Mouse (Mus musculus) E14TG2a.4 (cell line): ENCODE results near the gene Gm6871.
"Not testable (repeated sequence)": the region's sequence is repeated elsewhere in the genome, so short reads cannot be mapped to it uniquely, and the experiment has no call there.

Experiments used
- H3K27me3 ChIP-seq: 2 replicates; pipeline ENCODE4 v1.6.1; 2014; ENCODE audit warnings: low read length, control low read depth; ENCODE audit not compliant: insufficient read depth
- H3K36me3 ChIP-seq: 2 replicates; pipeline ENCODE4 v1.6.1; 2014; ENCODE audit warnings: low read length, control low read depth; ENCODE audit not compliant: insufficient read depth
- H3K4me1 ChIP-seq: replicated peaks from 2 replicates; pipeline ENCODE4 v1.6.1; 2014; ENCODE audit warnings: low read depth, low read length, control low read depth
- H3K4me3 ChIP-seq: replicated peaks from 2 replicates; pipeline ENCODE4 v1.5.1; 2014; ENCODE audit warnings: mild to moderate bottlenecking, low read length
- H3K9me3 ChIP-seq: 2 replicates; pipeline ENCODE4 v1.6.1; 2014; ENCODE audit warnings: low read length, control low read depth
- CTCF ChIP-seq: conservative IDR thresholded peaks from 2 replicates; pipeline ENCODE4 v1.5.1; 2014; ENCODE audit warnings: low read length
- NANOG ChIP-seq: IDR thresholded peaks from 2 replicates; pipeline ENCODE4 v1.6.1; 2014; ENCODE audit warnings: borderline replicate concordance, low read length, mixed read lengths
- POU5F1 ChIP-seq: IDR thresholded peaks from 2 replicates; pipeline ENCODE4 v1.6.1; 2014; ENCODE audit warnings: low read length, borderline replicate concordance

Gm6871 gene

DNA sequence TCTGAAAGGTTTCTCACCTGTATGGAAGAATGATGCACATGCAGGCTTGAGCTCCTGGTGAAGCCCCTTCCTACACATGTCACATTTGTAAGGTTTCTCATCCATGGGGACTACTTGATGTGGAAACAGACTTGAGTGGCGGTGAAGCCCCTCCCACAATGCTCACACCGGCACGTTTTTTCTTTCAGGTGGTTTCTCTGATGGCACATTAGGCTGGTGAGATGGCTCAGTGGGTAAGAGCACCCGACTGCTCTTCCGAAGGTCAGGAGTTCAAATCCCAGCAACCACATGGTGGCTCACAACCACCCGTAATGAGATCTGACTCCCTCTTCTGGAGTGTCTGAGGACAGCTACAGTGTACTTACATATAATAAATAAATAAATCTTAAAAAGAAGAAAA is at the start of gene Gm6871:
Gene Gm6871, minus strand, starts transcription at position 101 of the 400 bp plus-strand sequence.
- H3K9me3 ChIP-seq, H3K4me1 ChIP-seq, H3K4me3 ChIP-seq, H3K36me3 ChIP-seq, H3K27me3 ChIP-seq: not testable (repeated sequence)

DNA sequence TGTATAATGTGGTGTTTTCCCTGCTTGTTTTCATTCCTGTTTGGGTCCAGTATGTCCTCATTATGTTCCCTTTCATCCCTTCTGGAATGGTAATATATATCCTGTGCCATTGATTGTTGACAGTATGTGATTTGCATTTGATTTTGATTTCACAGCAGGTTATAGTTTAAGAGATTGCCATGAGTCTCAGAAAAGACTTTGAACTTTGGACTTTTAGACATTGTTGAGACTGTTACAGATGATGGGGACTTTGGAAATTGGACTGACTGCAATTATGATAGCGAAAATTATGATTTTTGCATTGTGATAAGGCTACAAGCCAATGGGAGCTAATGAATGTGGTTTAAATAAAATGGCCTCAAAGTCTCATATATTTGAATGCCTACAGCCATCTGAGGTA is 42.8 kb upstream of the Gm6871 start:
- H3K4me3 ChIP-seq, H3K27me3 ChIP-seq, H3K4me1 ChIP-seq, H3K9me3 ChIP-seq: not testable (repeated sequence)
- H3K36me3 ChIP-seq = peaks cover 79% of the 10 kb centered on the region

DNA sequence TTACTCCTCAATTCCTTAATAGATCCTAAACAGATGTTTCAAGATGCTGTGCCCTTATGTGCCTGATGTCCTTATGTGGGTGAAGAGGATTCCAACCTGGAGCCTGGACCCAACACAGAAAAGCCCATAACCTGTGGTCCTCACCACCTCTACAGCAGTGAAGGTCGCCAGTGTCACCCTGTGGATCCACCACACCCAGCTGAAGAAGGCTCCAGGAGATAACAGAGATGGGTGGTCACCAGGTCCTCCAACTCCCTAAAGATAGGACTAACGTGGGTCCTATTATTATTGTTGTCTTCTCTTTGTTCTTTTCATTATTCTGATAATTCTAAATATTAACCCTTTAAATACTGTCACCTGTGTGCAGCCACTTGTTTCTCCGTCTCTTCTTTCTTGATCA is 38.2 kb upstream of the Gm6871 start:
- Histone ChIP-seq H3K4me3 (no peak overlapping the region), H3K4me1 (peaks cover 9% of the 10 kb centered on the region; the same call in 1 of the 2 replicates), H3K36me3 (peaks cover 83% of the 10 kb centered on the region), H3K27me3 (no peaks in the 10 kb centered on the region), H3K9me3 (no peaks in the 10 kb centered on the region)
- TF ChIP-seq POU5F1 (no peak), NANOG (no peak)

DNA sequence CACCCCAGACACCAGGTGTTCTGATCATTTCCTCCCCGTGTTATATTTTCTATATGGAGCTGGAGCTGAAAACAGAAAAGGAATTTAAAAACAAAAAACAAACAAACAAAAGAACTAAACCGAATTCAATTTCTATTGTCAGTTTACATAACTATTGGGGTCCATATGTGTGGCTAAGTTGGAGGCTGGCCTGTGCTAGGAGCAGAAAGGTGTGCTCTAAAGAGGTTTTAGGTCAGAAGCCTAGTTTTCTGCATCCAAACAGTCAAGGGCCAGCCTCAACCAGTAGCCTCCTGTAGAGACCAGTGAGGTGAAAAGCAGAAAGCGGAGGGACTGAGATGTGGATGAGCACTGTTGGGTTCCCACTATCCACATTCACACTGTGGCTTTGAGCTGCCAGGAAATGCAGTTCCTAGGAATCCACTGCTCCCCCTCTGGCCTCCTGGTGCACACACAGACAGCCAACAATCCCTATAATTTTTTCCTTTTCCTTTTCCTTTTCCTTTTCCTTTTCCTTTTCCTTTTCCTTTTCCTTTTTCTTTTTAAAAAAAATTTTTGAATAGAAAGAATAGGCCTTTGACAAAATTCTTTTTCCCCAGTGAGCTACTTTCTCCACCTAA is 26.6 kb upstream of the Gm6871 start:
- TF ChIP-seq NANOG (no peak), CTCF (no peak), POU5F1 (no peak)
- Histone ChIP-seq H3K27me3 (no peaks in the 10 kb centered on the region), H3K4me3 (peak overlapping the region; percentile 95), H3K4me1 (peaks cover 31% of the 10 kb centered on the region), H3K36me3 (peaks cover 26% of the 10 kb centered on the region), H3K9me3 (no peaks in the 10 kb centered on the region)

DNA sequence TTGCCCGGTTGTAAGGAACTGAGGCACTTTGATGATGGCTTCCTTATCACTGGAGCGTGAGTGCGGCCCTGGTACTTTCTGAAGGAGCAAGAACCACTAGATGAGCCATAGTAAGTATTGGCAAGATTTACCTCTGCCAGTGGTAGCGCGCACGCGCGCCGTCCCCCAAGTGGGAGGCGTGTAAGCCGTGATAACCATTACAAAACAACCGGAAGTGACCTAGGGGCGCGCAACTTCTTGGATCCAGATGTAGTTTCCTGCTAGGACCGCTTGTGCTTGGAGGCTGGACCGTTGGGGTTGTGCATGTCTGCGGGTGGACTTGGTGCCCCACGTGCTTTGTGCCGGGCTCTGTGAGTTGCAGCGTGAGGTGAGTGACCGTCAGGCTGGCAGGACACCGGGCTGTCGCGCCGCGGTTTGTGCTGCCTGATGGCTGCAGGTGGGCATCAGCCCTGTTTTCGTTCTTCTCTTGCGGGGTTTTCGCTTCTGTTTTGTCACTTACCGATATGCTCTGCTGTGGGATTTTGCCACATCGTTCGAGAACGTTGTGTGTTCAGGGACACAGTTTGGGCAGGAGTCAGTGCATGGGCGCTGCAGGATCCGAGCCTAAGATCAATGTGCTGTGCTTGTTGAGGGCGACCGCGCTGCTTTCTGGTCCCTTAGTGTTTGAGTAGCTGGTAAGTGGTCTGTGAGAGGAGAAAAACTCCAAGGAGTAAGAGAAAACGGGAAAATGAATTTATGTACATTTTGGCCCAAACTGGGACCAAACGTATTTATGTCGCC is 25.8 kb upstream of the Gm6871 start, which contains the start of gene 2610021A01Rik:
Gene 2610021A01Rik, plus strand, starts transcription at position 197 of the 780 bp plus-strand sequence.
- TF ChIP-seq CTCF (no peak), POU5F1 (no peak), NANOG (no peak)
- Histone ChIP-seq H3K4me3 (peak within 1 kb of the TSS; percentile 95), H3K4me1 (peaks cover 30% of the 10 kb centered on the region), H3K36me3 (peaks cover 18% of the 10 kb centered on the region), H3K9me3 (no peaks in the 10 kb centered on the region), H3K27me3 (no peaks in the 10 kb centered on the region)

DNA sequence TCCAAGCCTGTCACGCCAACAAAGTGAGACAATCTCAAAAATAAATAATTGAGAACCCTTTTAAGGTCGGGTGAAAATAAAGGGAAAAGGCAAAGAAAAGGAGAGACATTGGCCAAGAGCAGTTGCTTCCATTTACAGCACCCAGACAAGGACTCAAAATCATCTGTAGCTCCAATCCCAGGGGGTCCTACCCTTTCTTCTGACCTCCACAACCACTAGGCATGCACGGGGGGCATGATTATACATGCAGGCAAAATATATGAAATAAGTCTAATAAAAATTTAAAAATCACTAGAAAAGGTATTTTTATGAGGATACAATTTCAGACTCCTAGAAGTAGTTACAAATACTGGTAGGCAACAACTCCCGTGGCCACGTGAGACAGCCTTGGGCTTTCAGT is 25.2 kb upstream of the Gm6871 start:
- H3K4me3 ChIP-seq = peak overlapping the region; percentile 95
- no peaks in the 10 kb centered on the region for H3K27me3 ChIP-seq
- TF ChIP-seq NANOG (no peak), POU5F1 (no peak), CTCF (no peak)
- no peaks in the 10 kb centered on the region for H3K9me3 ChIP-seq
- peaks cover 15% of the 10 kb centered on the region for H3K36me3 ChIP-seq
- peaks cover 30% of the 10 kb centered on the region for H3K4me1 ChIP-seq

DNA sequence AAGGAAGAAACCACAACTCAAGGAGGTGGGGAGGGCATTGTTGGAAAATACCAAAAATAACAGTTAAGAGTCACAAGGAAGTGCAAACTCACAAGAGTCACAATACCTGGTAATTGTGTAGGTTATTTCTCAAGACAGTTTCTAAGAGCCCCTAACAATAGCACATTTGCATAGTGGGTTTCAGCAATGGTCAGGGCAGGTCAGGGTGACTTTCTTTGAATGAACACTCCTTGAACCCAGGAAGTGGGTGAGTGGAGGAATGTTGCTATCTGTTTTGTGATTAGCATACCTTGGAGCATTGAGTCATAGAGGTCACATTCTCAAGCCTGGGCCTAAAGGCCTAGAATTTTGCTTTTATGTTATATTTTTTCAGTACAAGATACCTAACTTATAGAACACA is 14.4 kb upstream of the Gm6871 start:
- Histone ChIP-seq H3K9me3 (peaks cover 59% of the 10 kb centered on the region), H3K4me1 (peaks cover 28% of the 10 kb centered on the region)
- H3K4me3 ChIP-seq, H3K27me3 ChIP-seq, H3K36me3 ChIP-seq: not testable (repeated sequence)
- TF ChIP-seq NANOG = peak; percentile 12; the same call in 1 of the 2 replicates

DNA sequence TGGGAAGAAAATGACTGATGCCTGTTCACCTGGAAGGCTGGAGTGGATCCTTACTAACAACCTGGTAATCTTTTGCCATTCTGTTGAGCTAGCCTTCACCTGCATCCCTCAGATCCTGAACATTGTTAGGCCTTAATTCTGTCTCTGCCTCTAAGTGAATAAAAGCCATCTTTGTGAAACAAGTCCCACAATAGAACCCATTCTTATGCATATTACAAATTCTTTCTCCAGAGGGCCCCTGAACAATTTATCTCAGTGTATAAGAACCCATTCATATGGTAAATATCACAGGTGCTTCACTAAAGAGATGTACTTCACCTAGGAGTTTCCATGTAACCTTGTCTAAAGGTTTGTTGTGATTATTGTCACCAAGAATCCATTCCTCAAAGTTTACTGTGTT is 8.6 kb upstream of the Gm6871 start:
- H3K4me1 ChIP-seq = peaks cover 26% of the 10 kb centered on the region
- no peak overlapping the region for H3K4me3 ChIP-seq
- peaks cover 3% of the 10 kb centered on the region; the same call in 1 of the 2 replicates for H3K36me3 ChIP-seq
- H3K27me3 ChIP-seq = no peaks in the 10 kb centered on the region
- TF ChIP-seq CTCF (no peak), NANOG (peak; percentile 76), POU5F1 (peak; percentile 99)
- H3K9me3 ChIP-seq = peaks cover 38% of the 10 kb centered on the region

DNA sequence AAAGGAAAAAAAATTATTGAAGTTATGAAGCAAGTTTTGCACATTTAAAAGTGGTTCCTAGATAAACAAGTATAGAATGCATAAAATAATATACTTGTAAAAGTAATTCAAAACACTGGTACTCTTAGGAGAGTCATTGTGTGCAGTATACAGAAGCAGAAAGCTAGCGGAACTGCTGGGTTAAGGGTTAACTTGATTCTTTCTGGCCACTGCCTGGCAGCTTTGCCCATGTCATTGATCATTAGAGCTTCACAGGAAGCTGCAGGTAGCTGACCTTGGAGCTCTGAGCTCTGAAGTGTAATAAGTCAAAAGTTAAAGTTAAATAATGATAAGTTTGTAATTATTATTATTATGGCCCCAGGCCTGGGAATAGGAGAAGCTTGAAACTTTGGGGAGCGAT is 4.5 kb upstream of the Gm6871 start:
- TF ChIP-seq CTCF (no peak), NANOG (no peak), POU5F1 (no peak)
- no peaks in the 10 kb centered on the region for H3K9me3 ChIP-seq
- H3K36me3 ChIP-seq = no peaks in the 10 kb centered on the region
- H3K4me3 ChIP-seq = no peak overlapping the region
- H3K27me3 ChIP-seq = no peaks in the 10 kb centered on the region
- H3K4me1 ChIP-seq = peaks cover 22% of the 10 kb centered on the region
